Mouse (Mus musculus) kidney, adult 2 months (tissue): ENCODE data around the gene Gtf2a2. TPM values are rescaled to one million over a fixed set of nuclear protein-coding genes. Genes with fewer than 3 reads are reported as not detected.

Source experiments
- DNase-seq: peaks from one replicate; pipeline ENCODE4 v3.0.0; 2021
- H3K27ac ChIP-seq: fragments of 200-500 bp; 2 replicates; pipeline ENCODE4 v1.5.1; 2012; ENCODE audit warnings: low read depth, low read length, control low read depth, inconsistent platforms; ENCODE audit not compliant: insufficient read depth
- H3K27me3 ChIP-seq: fragments of 200-500 bp; replicated peaks from 2 replicates; pipeline ENCODE4 v1.6.1; 2012; ENCODE audit warnings: mild to moderate bottlenecking, moderate library complexity, low read length, inconsistent platforms; ENCODE audit not compliant: control insufficient read depth, insufficient read depth
- H3K36me3 ChIP-seq: fragments of 200-500 bp; 2 replicates; pipeline ENCODE4 v1.6.1; 2012; ENCODE audit warnings: mild to moderate bottlenecking, moderate library complexity, low read length, inconsistent platforms; ENCODE audit not compliant: control insufficient read depth, insufficient read depth
- H3K4me1 ChIP-seq: fragments of 200-500 bp; 2 replicates; pipeline ENCODE4 v1.6.1; 2011; ENCODE audit warnings: low read length; ENCODE audit not compliant: control insufficient read depth, insufficient read depth
- H3K4me3 ChIP-seq: fragments of 200-500 bp; 2 replicates; pipeline ENCODE4 v1.5.1; 2011; ENCODE audit warnings: mild to moderate bottlenecking, low read depth, low read length, control low read depth; ENCODE audit not compliant: insufficient read depth
- CTCF ChIP-seq: fragments of 200-500 bp; conservative IDR thresholded peaks from 2 replicates; pipeline ENCODE4 v1.5.1; 2011; ENCODE audit warnings: low read depth, mild to moderate bottlenecking, control low read depth, low read length, moderate library complexity, mixed read lengths; ENCODE audit not compliant: insufficient read depth, insufficient read length
- POLR2A ChIP-seq: fragments of 200-500 bp; IDR thresholded peaks from one replicate; pipeline ENCODE4 v1.6.1; 2011; ENCODE audit warnings: low read depth, low read length, control low read depth
- WGBS: fragments of 180-500 bp; shearing (Covaris S2); methylation state at CpG from one replicate; pipeline ENCODE4 v1.1.7; 2018; 5-methylcytosine and 5-hydroxymethylcytosine counted together
- polyA plus RNA-seq: library from polyadenylated mRNA; depleted of rRNA; stranded (reverse); fragments of >200 nt; gene quantifications from 2 replicates; pipeline ENCODE4 v1.2.3, GENCODE M21; 2012

The Gtf2a2 gene
- polyA plus RNA-seq, 1 experiment, result 19.6 TPM

GRCm38 (mm10) chr9:70034702-70035101 lies 22.4 kb downstream of the Gtf2a2 start:
- no peak for DNase-seq
- Histone ChIP-seq H3K27ac (no peak overlapping the region), H3K4me3 (no peak overlapping the region), H3K4me1 (peaks cover 4% of the 10 kb centered on the region; the same call in 1 of the 2 replicates), H3K36me3 (no peaks in the 10 kb centered on the region), H3K27me3 (no peaks in the 10 kb centered on the region)
- 86% methylated on average over 7 of the region's 7 CpGs for WGBS
- TF ChIP-seq POLR2A (no peak), CTCF (no peak)

- 71% methylated on average over 4 of the region's 4 CpGs for WGBS
- no peak for DNase-seq
- TF ChIP-seq CTCF (no peak), POLR2A (no peak)
- no peaks in the 10 kb centered on the region for H3K36me3 ChIP-seq
- H3K27me3 ChIP-seq, result no peaks in the 10 kb centered on the region
- H3K4me1 ChIP-seq, result peaks cover 4% of the 10 kb centered on the region; the same call in 1 of the 2 replicates
- H3K27ac ChIP-seq, result no peak overlapping the region
- H3K4me3 ChIP-seq, result no peak overlapping the region
Observed at GRCm38 (mm10) chr9:70036646-70037045, 24.3 kb downstream of the Gtf2a2 start.

- DNase-seq, result no peak
- WGBS, result 81% methylated on average over 7 of the region's 7 CpGs
- Histone ChIP-seq H3K4me1 (no peaks in the 10 kb centered on the region; the same call in 1 of the 2 replicates), H3K4me3 (no peak within 1 kb of the TSS), H3K27ac (no peak within 1 kb of the TSS), H3K27me3 (no peaks in the 10 kb centered on the region), H3K36me3 (no peaks in the 10 kb centered on the region)
- TF ChIP-seq CTCF (no peak), POLR2A (no peak)
Observed at GRCm38 (mm10) chr9:70037988-70038387, 25.6 kb downstream of the Gtf2a2 start, which contains the start of gene Gcnt3. TSS of gene Gcnt3 (minus strand) at chr9:70038088.

GRCm38 (mm10) chr9:70039597-70040385 lies 27.4 kb downstream of the Gtf2a2 start:
- WGBS, result 81% methylated on average over 6 of the region's 6 CpGs
- H3K36me3 ChIP-seq, result no peaks in the 10 kb centered on the region
- no peaks in the 10 kb centered on the region for H3K4me1 ChIP-seq
- H3K27me3 ChIP-seq, result no peaks in the 10 kb centered on the region
- no peak for DNase-seq
- TF ChIP-seq CTCF, result no peak
- TF ChIP-seq POLR2A, result no peak
- no peak overlapping the region for H3K4me3 ChIP-seq
- no peak overlapping the region for H3K27ac ChIP-seq

- Histone ChIP-seq H3K4me3 (no peak overlapping the region), H3K36me3 (no peaks in the 10 kb centered on the region), H3K4me1 (no peaks in the 10 kb centered on the region), H3K27me3 (no peaks in the 10 kb centered on the region), H3K27ac (no peak overlapping the region)
- TF ChIP-seq POLR2A (no peak), CTCF (no peak)
- DNase-seq, result no peak
- 88% methylated on average over 11 of the region's 11 CpGs for WGBS
Observed at GRCm38 (mm10) chr9:70040570-70040969, 28.2 kb downstream of the Gtf2a2 start.

GRCm38 (mm10) chr9:70042137-70042536 lies 29.8 kb downstream of the Gtf2a2 start:
- no peak for DNase-seq
- 98% methylated on average over 4 of the region's 4 CpGs for WGBS
- Histone ChIP-seq H3K4me3 (no peak overlapping the region), H3K27ac (no peak overlapping the region), H3K36me3 (no peaks in the 10 kb centered on the region), H3K4me1 (no peaks in the 10 kb centered on the region), H3K27me3 (no peaks in the 10 kb centered on the region)
- TF ChIP-seq CTCF, result no peak
- TF ChIP-seq POLR2A, result no peak

GRCm38 (mm10) chr9:70042935-70043334 lies 30.6 kb downstream of the Gtf2a2 start:
- TF ChIP-seq POLR2A (no peak), CTCF (no peak)

More at GRCm38 (mm10) chr9:70042935-70043334, 30.6 kb downstream of the Gtf2a2 start:
- no peaks in the 10 kb centered on the region for H3K27me3 ChIP-seq
- no peak for DNase-seq
- no peaks in the 10 kb centered on the region for H3K4me1 ChIP-seq
- no peak overlapping the region for H3K4me3 ChIP-seq
- whole genome bisulfite sequencing, result 64% methylated on average over 1 of the region's 1 CpGs
- no peak overlapping the region for H3K27ac ChIP-seq
- H3K36me3 ChIP-seq, result no peaks in the 10 kb centered on the region
